Mouse (Mus musculus): Measurements from ENCODE around the gene Mier2. TPM values are rescaled to one million over a fixed set of nuclear protein-coding genes. Genes with fewer than 3 reads are reported as not detected.

Mier2 gene
- polyA plus RNA-seq (2015; fragmentation: Nextera tagmentation; extraction: Ambion mirVana): 32.4 and 32.7 TPM in 2 replicates

DNA sequence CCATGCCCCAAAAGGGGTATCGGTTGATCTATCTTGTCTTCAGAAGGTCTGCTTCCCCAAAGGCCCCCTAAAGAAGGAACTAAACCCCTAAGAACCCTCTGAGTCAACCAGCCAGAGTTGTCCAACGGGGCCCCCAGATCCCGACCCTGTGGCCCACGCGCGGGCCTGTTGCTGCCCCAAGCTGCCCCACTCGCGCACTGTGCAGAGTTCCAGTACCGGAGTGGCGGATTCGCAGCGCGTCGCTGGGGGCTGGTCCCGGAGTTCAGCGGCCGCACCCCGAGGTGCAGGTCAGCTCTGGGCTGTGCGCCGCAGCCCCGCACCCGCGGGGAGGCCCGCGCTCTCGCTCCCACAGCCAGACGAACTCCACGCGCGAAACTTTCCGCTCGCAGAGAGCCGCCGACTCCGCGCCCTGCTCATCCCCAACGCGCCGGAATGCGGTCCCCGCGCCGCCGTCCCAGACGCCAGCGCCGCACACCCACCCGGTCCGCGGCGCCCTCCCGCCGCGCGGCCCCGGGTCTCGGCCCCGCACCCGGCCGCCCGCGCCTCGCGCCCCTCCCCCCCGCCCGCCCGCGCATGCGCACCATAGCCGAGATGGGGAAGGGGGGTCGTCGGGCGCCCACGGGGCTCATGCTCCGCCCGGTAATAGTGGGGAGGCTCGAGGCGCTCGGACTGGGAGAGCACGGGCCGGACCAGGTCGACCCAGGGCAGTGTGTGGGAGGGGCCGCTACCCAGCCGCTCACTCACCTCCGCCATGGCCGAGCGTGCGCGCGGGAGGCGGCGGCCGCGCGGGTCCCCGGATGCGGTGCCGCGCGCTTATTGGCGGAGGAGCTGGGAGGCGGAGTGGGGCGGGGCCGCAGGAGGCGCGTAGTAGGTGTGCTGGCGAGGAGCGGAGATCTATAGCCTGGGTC, at the start of gene Mier2:
Gene Mier2 (minus strand): TSS at position 870 of the 908 bp plus-strand sequence.
- peak; percentile 80 for DNase-seq (ENCODE audit: low spot score)

DNA sequence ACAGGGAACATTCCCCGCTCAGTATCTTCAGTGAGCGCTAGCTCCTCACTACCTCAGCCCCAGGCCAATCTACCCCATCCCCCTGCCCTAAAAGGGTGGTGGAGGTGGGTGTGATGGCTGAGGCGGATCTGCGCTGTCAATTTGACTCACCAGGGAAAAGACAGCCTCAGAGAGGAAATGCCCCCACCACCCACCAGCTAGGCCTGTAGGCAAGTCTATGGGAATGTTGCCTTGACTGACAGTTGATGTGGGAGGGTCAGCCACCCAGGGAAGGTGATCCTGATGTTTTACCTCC, 42.9 kb upstream of the Mier2 start:
- no peak for DNase-seq (ENCODE audit: low spot score)

DNA sequence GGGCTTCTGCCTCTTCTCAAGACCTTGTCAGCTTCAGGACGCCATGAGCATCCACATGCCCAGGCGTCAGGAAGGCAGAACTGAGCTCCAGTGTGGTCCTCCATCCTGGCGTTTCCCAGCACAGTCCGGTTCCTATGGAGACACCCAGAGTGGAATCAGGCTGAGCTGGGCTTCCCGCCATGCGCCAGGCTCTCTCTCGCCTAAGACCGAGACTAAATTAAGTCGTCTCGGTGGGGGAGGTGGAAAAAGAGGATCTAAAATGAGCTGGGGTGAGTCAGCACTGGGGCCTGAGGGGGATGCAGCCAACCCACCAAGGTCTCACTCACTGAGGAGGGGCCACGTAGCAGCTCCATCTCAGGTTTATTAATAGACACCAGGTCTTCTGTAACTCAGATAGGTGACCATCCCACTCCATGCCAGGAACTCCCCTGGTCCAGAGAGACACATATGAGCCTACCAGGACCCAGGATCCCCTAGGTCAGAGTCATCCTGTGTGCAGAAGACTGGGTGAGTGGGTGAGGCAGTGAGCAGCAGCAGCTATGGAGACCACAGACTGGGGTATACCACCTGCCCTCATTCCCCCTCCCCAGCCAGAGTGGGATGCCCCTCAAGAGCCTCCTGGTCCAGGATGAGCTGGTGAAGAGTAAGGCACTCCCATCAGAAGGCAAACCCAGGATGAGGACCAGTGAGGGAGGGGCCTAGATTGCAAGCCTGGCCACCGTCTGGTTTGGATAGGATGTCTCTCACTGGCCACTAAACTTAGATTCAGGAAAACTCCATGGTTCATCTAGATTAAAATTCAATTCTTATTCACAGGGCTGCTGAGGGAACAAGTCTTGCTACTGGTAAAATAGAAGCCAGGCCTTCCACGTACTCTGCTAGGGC, 42.3 kb upstream of the Mier2 start:
- DNase-seq (ENCODE audit: low spot score): no peak

DNA sequence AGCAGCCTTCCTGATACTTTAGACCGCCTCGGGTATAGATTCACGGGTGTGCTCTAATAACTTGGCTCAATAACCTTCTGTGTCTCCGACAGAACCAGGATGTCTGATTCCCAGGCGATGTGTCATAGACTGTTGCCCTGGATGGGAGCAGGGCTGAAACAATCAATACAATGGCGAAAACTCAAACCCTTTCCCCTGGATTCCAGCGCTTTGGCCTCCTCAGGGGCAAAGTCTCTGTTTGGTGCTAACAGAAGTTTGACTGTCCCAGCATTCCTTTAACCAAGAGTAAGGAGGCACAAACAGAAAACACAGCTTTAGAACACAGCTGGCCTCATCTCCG, 40.6 kb upstream of the Mier2 start:
- no peak for DNase-seq (ENCODE audit: low spot score)

DNA sequence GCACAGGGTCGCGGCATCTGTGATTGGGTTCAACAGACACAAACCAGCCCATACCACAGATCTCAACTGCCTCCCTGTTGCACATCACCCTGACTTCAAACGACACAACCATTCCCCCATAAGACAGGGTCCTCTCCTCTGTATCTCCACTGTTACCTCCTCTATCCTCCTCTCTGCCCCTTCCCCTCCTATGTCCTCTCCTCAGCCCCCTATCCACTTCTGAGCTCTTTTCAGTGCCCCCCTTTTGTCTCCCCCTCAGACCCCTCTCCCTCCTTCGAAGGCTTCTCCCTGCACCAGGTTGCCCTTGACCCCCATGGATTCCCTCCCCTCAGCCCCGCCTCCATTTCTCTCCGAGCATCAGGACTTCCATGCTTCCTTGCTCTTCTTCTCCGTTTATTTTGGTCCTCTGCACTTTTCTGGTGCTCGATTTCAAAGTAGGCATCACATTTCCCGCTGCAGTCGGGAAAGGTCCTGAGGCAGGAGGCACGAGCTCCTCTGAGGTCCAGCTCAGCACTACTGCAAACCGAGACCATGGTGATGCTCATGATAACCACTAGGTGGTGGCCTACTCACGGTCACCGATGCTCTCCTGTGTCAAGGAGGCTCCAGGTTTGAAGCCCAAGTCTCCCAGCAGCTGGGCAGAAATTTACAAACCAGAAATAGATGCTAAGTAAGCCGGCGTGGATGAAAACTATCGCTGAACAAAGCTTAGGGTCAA, 40.0 kb upstream of the Mier2 start:
- peak; percentile 56 for DNase-seq (ENCODE audit: low spot score)

DNA sequence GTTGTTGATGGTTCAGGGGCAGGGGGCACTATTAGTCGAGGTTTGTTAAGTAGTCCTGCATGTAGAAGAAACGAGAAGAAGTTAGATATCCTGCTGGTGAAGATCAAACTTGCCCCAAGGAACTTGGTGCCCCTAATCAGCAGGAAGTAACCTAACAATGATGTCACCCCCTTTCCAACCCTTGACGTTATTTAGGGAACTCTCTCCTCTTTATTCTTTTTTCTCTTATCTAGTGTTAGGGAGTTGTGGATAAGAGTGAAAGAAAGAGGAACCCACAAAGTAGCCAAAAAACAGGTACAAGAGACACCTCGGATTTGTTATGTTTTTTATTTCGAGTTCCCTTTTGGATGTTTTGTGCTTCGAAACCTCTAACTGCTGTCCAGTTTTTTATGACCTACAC, 39.1 kb upstream of the Mier2 start:
- DNase-seq (ENCODE audit: low spot score): no peak

DNA sequence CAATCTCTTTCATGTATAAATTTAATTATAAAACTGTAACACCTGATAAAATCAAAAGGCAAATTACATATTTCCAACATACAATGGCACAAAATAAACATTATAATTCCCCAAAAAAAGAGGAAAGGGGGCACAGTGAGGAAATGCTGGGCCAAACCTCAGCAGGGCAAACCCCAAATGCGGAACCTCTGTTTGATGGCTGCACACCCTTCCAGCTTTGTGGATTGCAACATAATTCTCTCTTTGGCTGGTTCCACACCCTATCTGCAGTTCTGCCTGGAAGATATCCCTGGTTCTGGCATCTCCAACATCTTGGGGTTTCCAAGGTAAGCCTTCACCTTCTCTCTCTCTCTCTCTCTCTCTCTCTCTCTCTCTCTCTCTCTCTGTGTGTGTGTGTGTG, 35.7 kb upstream of the Mier2 start:
- DNase-seq (ENCODE audit: low spot score): no peak

DNA sequence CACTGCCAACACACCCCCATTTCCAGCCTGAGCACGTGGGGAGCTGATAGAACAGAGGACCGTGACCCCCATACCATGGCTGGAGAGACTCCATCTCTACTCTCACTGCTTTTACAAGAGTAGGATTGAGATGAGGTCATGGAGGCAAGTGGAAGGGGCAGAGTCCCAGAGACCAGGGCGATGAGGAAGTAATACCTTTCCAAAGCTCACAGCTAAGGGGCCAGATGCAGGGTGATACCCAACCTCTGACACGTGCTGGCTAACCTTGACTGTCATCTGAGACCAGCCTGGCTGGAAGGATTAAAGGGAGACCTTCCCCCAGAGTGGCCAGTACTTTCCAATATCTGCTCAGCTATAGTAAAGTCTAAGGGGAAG, 32.7 kb upstream of the Mier2 start:
- DNase-seq (ENCODE audit: low spot score): no peak

DNA sequence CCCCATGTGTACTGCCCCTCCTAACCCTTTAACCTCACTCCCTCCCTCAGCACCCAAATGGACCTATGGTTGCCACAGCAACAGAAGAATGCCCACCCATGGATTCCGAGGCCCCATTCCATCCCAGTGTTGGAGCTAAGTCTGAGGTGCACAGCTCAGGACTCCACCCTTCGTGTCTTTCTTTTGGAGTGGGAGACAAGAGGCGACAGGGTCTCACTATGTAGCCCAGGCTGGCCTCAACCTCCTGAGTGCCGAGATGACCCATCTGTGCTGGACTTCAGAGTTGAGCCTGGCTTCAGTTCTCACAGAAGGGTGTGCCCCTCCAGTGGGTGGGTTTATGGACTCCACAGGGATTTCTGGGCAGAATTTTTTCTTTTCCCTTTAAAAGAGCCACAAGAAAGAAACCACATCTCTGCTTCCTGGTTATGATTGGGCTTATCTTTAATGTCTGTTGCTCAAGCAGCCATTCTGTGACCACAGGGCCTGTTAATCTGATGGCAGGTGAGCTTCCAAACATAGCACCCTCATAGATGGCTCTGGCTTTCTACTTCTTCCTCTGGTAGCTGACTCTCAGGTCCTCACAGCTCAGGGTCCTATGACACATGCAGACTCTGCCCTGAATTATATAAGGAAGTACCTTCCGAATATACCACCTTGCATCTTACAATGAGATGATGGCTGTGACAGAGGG, 32.2 kb upstream of the Mier2 start, which contains the start of gene Theg:
Gene Theg (minus strand): TSS at position 271 of the 691 bp plus-strand sequence.
- no peak for DNase-seq (ENCODE audit: low spot score)

DNA sequence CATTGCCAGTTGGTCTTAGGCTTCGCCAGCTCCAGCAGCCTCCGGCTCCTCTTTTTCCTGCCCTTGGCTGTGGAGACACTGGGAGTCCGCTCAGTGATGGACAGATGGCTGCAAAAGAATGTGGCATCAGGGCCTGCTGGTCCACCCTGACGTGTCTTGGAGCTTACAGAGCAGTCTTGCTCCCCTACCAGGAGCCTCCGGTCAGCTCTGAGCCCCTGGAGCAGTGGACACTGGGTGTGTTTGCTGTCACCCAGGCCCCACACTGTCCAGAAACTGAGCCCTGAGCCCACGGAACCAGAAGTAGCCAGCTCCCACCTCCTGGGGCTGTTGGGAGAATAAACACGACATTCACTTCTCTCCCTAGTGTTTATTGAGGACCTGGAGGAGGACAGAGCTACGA, 31.2 kb upstream of the Mier2 start:
- no peak for DNase-seq (ENCODE audit: low spot score)

DNA sequence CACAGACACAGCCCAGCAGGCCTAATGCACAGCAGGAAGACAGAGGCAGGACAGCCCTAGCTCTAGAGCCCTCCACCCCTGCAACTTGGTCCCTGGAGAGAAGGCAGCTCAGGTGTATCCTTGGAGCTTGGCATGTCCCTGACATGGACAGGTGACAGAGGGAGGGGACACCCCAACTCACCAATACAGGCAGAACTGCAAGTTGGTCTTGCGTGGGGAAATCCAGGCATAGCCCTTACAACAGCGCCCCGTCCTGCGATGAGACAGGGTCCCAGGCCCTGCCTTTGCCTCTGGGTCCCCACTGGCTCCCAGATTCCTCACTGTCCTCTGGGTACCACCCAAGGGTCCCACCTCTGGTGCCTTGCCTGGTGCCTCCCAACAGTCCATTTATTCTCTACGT, 30.7 kb upstream of the Mier2 start:
- no peak for DNase-seq (ENCODE audit: low spot score)

DNA sequence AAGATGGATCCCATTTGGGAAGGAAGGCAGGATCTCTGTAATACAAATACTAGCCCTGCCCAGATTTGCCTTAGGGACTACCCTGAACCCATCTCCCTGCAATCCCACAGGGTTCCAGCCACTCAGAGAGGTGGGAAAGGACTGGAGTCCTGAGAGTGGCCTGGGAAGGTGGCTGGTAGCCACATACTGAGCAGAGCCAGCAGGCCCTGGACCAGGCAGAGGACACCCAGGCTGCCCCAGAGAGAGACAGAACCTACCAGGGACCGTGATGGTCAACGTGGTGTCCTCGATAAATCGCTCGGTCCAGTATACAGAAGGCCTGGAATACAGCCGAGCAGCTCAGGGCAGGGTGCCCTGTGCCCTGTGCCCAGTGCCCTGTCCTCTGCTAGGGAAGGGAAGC, 30.1 kb upstream of the Mier2 start:
- DNase-seq (ENCODE audit: low spot score): no peak

DNA sequence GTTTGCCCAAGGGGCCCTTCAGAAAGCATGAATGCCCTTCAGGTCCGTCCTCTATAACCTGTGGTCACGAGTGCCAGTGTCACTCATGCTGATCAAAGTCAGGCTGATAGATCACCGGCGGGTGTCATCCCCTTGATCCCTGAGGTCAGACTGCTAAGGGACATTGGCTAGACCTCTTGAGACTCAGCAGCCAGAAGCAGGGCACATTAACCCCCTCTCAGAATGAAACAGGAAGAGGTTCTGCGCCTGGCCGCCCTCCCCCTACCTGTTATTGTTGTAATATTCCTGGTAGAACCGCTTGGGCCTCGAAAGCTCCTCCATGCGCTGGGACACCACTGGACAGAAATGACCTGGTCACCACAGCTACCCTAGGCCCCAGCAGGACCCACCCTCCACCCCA, 29.4 kb upstream of the Mier2 start:
- no peak for DNase-seq (ENCODE audit: low spot score)

DNA sequence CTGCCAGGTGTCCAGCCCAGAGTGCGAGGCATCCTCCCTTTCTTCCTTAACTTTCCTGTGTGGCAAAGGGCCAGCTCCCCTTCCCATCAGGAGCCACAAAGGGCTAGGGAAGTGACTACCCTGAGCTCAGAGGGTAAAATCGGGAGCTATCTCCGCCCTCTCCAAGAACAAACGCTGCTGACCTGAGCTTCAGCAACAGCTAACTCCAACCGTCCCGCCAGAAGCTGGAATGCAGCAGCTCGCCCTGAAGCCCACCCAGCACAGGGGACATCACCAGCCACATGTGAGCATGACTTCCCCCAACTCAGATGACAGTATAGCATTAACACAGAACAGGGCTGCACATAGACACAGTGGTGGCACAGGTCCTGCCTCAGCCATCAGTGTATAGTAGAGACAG, 29.0 kb upstream of the Mier2 start:
- no peak for DNase-seq (ENCODE audit: low spot score)

DNA sequence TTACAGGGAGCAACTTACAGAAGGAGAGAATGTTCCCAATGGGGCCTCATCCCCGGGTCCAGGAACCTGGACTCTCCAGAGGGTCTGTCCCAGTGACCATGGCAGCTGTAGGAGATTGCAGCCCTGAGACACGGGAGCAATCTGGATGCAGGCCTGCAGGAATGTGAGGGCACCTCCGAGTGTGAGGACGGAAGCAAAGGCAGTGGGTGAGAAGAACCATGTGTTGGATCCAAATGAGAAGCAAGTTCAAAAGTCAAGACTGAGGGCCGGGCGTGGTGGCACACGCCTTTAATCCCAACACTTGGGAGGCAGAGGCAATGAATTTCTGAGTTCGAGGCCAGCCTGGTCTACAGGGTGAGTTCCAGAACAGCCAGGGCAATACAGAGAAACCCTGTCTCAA, 26.5 kb upstream of the Mier2 start:
- no peak for DNase-seq (ENCODE audit: low spot score)

DNA sequence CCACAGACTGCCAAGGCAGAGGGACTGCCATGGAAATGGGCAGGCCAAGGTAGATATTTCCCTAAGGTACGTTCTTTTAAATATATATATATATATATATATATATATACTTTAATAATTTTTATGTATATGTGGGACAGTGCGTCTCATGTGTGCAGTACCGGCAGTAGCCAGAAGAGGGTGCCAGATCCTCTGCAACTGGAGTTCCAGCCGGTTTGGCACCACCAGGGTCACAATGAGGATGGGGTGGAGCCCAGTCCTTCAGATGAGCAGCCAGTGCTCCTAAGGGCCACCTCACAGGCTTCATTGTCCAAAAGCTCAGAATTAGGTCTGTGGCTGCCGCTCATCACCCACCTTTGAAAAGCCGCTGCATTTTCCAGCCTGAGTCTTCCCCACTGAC, 25.8 kb upstream of the Mier2 start:
- peak; percentile 38 for DNase-seq (ENCODE audit: low spot score)

DNA sequence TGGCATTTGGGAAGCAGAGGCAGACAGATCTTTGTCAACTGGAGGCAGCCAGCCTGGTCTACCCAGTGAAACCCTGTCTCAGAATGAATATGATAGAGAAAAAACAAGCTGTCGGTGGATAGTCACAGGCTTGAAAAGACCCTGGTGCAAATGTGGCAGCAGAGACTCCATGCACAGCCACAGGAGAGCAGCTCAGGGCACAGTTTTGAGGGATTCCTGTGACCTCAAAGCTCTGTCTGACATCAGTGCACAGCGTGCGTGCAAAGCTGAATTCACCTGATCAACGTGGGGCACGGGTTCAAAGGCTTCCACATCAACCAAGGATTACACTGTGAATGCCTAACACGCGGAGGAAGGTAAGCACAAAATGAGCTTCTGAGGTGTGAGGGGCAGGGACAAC, 25.4 kb upstream of the Mier2 start:
- DNase-seq (ENCODE audit: low spot score): no peak

DNA sequence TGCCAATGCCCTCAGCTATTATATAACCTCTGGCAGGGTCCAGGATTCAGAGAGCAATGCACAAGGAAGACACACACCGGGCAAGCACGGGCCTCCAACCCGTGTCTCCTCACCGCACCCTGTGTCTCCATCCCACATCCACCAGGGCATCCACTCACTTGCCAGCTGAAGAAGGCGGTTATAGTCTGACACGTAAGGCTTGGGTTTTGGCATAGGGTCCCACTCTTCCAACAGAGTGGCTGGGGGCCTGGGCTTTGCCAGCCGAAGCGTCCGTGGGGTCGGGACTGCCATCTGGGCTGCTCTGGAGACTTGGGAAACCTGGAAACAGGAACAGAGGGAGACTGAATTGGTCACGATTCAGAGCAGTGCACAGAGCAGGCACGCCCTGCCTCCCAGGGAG, 24.8 kb upstream of the Mier2 start:
- no peak for DNase-seq (ENCODE audit: low spot score)

DNA sequence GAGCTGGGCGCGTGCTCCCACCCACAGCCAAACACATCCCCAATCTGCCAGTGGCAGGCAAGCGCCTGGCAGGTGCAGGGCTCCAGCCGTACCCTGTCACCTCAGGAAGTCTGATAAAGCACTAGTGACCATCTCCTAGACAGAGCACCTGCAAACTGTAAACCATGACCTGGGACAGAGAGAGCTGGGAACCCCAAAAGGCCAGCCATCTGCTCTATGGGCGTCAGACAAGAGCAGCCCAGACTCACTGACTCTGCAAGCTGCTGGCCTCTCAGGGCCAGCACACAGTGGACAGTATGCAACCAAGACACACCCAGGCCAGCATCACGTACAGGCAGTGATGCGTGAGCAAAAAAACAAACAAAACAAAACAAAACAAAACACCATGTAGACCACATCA, 23.9 kb upstream of the Mier2 start:
- DNase-seq (ENCODE audit: low spot score): no peak

DNA sequence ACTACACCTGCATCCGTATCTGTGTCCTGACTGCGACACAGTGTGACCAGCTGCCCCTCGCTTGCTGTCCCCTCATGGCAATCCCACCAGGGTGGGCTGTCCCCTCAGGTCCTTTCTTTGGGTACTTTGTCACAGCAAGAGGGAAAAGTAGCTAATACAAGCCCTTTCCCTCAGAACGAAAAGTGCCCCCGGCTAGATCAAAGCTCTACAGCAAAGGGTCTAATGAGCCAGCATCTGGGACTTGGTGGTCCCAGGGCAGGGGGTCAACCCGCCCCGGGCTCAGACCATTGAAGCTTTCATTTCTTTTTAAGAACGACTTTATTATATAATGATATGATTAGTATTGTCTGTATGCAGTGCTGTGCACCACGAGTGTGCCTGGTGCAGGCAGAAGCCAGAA, 23.3 kb upstream of the Mier2 start:
- no peak for DNase-seq (ENCODE audit: low spot score)

DNA sequence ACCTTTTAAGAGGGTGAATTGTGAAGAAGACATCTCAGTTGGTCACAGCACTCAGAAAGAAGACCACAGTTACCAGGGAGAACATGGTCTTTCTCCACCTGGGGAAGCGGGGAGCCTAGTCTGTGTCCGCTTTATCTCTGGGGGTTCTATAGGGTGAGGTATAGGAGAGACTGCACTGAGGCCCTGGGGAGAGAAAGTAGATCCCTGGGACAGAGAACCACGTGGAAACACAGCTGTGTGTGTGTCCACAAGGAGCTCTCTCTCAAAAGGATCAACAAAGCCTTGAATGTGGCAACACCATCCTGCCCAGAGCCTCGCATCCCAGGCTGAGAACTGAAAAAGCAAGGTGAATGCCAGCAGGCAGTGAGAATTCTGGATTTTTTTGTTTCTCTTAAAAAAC, 22.4 kb upstream of the Mier2 start:
- DNase-seq (ENCODE audit: low spot score): no peak
